Mouse (Mus musculus): ENCODE results near the gene Dnajb12.

DNA sequence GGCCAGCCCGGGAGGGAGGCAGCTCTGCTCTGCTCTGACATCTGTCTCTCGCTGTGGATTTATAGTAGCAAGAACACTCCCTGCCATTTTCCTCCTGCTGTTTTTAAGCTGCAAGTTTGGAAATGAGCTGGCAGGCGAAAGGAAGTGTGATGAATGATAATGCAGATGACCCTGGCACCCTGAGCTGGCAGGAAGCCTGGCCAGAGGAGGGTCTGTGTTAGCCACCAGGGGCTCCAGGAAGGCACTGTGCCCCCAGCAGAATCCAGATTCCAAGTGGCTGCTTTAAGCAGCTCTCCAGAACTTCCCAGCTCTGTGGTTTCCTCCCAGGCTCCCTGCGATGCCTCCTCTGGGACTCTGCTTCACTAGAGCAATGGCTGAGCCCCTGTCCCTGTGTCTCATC is 15.7 kb upstream of the Dnajb12 start:
- TF ChIP-seq TAL1 (conservative IDR thresholded peaks at IDR 0.05; ENCODE audit: low read depth, low read length) (no peak), CTCF (IDR thresholded peaks at IDR 0.05; ENCODE audit: low read depth, low read length) (no peak), GATA2 (IDR thresholded peaks at IDR 0.05; ENCODE audit: borderline replicate concordance, low read depth, low read length) (no peak), POLR2AphosphoS5 (IDR thresholded peaks at IDR 0.05; ENCODE audit: insufficient replicate concordance, low read depth, low read length) (no peak)
